Mouse (Mus musculus) frontal cortex, postnatal 36 days (tissue): ENCODE results near the gene Metap2.
A peak's percentile ranks its signal among the peaks of the same experiment; 100 is the strongest.

Source experiments
- DNase-seq, 2 experiments: peaks; one replicate each; pipeline ENCODE4 v3.0.0; 2022; ENCODE audit warnings: low spot score in 2 of 2

Gene Metap2

DNA sequence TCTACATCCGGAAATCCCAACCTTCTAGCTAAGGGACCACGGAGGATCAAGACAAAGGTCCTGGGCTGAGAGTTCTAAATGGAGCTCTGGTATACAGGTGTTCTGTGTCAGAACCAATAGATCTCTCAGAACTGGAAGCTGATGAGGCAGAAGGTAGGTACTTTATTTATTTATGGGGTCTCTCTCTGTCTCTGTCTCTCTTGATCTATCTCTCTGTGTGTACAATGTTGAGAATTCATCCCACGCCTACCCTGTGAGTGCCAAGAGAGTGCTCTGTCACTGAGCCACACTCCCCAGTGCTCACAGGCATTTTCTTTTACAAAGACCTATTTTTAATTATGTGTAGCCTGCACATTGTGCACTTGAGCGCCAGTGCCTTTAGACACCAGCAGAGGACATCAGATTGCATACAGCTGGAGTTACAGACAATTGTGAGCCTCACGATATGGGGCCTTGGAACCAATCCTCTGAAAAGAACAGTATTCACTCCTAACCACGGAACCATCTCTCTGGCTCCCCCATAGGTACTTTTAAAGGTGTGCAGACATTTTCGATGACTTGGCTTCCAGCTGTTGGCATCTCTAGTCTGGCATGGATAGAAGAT, at the start of gene Metap2:
TSS of gene Metap2 (minus strand) at position 51 of the 604 bp plus-strand sequence.
- no peak for DNase-seq

DNA sequence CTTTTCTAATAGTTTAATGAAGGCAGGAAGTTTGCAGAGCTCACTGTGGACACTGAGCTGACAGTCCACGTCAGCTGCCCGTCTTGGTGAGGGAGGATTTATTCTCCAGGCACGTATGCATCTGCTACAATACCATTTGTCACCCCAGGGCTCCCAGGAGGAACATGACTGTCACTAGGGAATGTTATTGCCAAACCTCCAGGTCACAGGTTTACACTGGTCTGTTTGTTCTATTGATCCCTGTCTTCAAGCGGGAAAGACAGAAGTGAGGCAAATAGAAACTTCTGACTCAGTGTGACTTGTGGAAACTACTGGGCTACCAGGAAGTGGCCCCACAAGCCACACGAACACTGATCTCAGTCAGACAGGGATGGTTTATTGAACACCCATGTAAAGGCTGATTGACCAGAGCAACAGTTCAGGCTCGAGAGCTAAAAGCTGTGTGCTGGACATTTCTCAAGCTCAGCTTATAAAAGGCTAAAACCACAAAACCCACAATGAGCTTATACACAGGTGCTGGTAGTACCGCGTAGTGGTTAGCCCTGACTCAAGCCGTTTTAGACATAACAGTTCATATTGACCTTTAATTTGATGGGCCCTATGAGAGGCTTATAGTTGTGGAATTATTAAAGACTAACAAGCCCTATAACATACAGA, 49.1 kb upstream of the Metap2 start:
- no peak for DNase-seq

DNA sequence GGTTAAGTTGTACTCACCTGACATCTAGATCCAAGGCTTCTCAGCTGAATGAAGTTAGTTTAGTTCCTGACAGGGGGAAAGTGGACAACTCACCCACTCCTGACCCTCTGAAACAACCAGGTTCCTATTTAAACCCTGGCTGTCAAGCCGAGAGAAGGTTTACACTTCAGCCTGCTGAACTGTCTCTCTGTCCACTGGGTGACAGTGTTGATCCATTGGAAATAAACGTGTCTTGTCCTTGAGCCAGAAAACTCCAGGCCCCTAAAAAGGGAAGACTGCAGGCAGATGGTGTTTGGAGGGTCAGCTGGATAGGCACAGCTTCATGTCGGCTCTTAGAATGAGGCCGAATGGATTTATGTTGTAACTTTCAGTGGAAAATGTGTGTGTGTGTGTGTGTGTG, 48.5 kb upstream of the Metap2 start:
- peak in 1 of 2 experiments; percentile 20 for DNase-seq

DNA sequence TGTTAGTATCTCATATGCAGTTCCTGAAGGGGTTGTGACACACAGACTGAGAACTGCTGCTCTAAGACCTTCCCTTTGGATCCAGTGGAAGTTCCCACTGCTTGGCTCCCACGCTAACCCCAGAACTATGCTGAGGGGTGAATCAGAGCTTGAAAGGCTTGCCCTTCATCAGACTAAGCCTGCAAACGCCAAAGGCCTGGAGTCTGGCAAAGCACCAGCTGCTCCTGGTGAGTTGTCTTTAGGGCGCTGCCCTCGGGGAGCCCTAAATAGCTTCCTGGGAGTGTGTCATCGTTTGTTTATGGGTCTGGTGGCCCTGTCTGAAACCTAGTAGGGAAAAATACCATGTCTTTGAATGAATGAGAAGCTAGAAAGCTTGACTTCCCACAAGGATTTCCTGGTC, 47.3 kb upstream of the Metap2 start:
- no peak for DNase-seq

DNA sequence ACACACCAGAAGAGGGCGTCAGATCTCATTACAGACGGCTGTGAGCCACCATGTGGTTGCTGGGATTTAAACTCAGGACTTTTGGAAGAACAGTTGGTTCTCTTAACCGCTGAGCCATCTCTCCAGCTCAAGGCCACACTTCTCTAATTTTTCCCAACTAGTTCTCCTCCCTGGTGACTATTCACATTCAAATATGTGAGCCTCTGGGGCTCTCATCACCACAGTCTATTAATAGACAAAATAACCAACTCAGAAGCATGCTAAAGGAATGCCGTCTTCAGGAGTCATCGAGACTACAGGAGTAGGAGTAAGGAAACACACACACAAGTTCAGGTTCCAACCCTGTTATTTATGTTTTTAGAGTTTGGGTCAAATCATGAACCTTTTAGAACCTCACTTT, 43.4 kb upstream of the Metap2 start:
- DNase-seq: no peak

DNA sequence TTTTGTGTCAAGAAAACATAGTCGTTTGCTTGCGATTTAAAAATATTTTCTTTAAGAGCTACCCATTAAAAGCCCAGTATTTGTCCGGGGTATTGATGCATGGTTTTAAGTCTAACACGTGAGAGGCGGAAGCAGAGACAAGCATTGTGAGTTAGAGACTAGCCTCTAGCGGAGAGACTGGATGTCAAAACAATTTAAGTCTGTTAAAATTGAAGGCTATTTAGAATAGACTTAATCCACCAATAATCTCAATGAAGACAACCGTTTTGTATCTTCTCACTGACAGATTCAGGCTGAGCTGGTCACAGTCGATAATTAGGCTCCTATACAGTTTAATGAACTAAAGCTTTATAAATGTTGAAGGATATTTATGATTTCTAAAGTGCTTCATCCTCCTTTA, 42.8 kb upstream of the Metap2 start:
- DNase-seq: no peak

DNA sequence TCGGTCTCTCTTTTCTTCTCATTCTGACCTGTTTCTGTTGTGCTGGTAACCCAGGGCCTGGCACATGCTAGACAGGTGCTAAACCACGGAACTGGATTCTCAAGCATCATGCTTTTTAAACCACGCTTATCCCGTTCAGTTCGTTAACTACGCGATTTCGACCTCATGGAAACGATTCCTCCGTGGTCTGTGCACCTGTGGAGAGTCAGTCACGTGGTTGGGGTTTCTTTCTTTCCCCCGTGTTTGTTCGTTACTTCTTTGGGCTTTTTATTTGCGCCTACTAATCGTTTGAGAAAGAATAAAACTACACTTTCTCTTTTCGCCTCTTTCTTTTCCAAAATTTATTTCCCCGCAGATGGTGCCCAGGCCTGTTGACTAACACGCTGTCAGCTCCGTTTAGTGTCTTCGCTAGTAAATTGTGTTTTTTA, 42.0 kb upstream of the Metap2 start:
- no peak for DNase-seq

DNA sequence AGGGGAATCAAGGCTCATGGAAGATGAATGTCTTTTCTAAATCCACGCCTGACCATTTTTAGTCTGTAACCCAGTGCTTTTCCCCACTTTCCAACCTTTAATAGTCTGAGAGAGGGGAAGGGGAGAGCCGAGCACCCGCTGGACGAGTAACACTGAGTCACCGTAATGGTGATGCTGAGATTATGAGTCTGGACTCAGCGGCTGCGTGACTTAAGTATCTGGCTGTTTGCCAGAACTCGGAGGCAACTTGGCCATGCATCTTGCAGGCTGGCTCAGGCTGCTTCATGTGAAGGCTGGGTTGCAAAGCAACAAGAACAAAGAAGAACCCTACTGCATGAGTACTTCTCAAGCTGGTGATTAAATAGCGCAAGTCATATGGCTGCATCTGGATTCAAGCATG, 37.1 kb upstream of the Metap2 start:
- no peak for DNase-seq

DNA sequence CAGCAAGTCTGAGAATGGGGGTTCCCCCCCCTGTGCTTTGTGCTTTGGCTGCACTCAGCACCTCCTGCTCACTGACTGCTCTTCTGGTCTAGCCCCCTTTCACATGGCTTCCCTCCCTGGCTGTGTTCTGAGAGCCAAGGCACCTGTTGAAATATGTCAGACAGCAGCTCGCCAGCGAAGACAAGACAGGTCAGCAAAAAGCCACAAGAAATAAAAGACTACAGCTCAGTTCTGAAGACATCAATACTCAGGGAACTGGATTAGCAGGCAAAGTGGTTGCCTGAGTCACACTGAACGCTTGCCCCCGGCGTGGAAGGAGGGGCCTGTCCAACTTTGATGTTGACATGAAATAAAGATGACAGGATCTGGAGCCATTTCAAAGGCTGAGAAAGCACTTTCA, 36.0 kb upstream of the Metap2 start:
- no peak for DNase-seq

DNA sequence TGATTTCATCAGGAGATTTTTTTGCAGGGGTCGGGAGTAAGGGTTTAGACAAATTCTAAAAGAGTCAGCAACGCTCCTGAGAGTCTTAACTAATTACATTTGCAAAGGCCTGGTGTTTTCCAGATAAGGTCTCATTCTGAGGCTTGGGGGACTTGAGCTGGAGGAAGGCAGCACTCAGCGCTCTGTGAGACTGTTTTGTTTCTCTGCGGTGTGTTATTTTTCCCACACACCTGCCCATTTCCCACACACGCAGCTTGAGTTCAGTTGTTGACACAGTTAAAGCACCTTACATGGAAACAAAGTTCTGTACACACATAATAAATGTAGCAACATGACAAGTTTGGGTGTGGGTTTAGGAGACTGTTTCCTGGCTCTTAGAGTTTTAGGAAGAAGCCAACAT, 35.1 kb upstream of the Metap2 start:
- DNase-seq: no peak

DNA sequence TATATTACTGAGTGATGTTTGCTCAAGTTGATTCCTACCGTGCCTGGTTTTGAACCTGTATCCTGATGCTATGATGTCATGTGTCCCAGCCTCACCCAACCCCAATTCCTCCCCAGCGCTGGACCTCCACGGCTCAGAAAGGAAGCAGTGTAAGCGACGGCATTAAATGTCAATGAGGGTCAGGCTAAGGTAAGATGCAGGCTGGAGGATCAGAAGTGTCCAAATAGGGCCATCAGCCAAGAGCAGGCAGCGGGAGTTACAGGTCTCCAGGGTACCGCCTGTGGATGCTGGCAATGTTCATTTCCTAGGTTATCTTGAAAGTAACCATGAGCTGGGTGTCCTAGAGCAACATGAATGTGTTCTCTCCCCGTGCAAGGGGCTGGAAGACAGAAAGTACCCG, 34.5 kb upstream of the Metap2 start:
- DNase-seq: no peak

DNA sequence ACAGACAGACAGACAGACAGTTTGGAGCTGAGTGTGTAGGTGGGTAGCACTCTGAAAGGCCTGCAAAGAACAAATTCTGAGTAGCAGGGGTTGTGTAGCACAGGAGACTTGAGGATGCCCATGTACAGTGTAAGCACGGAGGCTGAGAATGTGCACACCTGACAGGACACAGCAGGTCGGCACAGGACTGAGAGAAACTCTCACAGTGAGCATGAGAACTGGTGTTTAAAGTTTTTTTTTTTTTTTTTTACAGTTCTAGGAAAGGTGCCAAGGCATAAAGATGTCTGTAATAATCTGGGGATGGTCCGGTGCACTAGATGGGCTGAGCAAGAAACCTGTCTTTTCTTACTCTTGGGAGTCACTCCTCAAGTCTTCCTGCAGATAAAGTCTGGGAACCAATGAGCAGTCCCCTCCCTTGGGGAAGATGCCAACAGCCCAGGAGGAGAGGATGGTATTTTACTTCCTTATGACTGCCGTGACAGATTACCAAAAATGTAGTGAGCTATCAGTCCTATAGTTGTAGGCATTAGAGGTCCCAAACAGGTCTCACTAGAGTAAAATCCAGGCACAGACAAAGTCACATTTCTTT, 33.4 kb upstream of the Metap2 start:
- no peak for DNase-seq

DNA sequence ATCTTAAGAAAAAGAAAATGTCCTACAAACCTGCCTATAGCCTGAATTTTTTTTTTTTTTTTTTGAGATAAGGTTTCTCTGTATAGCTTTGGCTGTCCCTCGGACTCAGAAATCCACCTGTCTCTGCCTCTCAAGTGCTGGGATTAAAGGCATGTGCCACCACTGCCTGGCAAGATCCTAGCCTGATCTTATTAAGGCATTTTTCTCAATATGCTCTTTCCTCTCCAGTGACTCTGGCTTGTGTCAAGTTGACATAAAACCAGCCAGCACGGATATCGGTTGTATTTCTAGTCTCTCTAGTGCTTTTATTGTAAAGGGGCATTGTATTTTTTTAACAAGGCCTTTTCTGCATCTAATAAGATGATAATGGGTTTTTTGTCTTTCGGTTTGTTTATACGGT, 27.8 kb upstream of the Metap2 start:
- DNase-seq: no peak

DNA sequence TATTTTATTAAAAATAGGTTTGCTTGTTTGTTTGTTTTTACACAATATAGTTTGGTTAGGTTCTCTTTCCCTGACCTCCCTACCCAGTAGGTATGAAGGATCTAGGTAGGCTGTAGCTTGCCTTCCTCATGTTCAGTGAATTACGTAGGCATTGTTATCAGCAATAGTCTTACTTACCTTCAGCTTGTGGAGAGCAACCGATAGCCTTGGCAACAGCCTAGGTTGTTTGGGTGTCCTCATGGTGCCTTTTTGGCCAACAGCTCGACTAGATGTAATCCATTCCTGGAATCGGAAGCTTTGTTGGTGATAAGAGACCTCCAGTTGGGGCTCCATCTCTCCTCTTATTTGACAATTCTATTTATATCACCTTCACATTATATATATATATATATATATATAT, 24.3 kb upstream of the Metap2 start:
- no peak for DNase-seq

DNA sequence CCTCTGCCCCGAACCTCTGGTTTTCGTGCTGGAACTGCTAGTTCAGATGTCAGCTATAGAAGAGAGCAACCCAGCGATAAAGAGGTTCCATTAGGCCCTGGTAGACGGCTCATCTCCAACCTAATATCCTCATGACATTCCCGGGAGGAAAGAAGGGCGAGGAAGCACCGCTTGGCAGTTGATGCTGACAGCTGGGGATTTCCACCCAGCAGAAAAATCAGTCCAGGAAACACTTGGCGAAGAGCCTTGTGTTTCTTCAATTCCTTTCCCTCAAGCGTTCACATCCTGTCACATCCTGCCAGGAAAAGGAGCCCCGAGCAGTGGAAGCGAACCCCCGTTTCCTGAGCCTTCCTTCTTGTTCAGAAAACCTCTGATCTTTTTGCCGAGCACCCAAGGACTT, 22.3 kb upstream of the Metap2 start:
- peak in 1 of 2 experiments; percentile 10 for DNase-seq

DNA sequence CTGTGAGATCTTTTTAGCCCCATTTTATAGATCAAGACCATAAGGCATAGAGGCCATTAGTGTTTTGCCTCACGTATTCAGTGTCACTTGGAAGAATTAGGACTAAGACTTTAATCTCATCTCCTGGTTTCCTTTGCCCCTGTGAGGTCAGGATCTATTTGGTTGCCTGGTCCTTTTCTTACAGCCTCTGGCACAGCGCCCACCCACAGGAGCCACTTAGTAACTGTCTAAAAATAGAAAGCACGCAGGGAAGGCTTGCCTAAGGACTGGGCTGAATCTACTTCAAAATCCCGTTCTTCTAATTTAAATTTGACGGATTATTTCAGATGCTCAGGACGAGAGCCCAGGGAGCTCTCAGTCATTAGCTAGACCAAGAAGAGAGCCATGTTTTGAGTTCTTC, 21.8 kb upstream of the Metap2 start:
- no peak for DNase-seq

DNA sequence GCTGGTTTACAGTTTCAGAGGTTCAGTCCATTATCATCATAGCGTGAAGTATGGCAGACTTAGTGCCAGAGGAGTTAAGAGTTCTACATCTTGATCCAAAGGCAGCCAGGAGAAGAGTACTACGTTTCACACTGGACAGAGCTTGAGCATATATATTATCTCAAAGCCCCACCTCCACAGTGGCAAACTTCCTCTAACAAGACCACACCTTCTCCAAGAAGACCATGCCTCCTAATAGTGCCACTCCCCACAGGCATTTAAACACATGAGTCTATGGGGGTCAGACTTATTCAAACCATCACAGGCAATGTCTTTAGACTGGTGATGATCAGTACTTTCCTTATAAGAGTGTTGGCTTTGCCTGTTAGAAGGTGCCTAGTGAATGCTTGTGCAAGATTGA, 21.2 kb upstream of the Metap2 start:
- no peak for DNase-seq

DNA sequence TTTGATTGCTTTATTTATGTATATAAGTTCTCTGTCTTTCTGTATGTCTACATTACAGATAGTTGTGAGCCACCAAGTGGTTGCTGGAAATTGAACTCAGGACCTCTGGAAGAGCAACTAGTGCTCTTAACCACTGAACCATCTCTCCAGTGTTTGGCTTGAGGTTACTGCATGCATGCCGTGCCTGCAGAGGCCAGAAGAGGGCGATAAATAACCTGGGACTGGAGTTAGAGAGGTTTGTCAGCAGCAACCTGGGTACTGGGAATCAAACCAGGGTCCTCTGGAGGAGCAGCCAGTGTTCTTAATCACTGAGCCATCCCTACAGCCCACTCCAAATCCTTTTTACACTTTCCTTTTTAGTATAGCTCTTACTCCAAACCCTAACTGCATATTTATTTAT, 19.9 kb upstream of the Metap2 start:
- no peak for DNase-seq

DNA sequence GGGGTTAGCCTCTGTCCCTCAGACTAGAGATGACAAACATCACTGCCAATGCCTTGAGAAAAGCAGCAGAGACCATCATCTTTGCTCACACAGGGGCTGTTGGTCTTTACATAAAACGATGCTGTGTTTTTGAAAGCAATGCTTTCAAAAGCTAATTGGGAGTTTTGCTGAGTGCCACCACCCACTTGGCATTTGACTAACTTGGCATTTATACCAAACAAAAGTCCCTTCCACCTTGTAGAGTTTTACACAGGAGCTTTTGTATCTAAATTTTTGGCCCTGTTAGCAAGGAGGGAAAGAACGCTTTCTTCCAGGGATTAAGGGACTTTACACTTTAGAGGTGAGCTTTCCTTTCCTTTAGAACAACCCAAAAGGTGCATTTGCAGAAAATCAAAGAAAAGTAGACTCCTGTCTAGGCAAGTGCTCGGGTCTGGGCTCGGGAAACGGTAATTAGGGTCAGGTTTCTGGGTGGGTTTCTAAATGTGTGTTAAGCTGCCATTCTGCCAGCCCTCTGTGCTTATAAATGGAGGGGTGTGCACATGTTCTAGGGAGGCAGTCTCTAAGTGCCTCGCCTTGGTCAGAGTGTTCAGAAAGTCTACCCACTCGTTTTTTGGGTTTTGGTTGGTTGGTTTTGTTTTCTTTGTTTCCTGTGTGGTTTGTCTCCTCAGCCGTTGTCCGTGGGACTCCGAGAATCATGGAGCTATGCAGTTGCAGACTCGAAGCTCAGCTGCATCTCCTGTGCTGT, 18.8 kb upstream of the Metap2 start:
- no peak for DNase-seq

DNA sequence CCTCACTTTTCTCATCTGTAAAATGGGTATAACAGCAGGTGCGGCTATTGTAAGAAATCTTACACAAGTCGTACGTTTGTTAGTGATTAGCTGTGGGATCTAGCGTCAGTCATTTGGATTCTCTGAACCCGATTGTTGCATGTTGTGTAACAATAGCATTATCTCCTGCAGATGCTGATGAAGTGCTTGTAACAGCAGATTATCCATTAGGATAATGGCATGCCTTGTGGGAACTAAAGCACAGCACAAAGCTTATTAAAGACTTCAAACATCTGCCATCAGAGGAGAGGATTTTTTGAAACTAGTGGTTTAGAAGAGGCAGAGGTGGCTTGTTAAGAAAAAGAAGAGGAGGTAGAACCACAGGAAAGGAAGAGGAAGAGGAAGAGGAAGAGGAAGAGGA, 16.6 kb upstream of the Metap2 start:
- DNase-seq: no peak

DNA sequence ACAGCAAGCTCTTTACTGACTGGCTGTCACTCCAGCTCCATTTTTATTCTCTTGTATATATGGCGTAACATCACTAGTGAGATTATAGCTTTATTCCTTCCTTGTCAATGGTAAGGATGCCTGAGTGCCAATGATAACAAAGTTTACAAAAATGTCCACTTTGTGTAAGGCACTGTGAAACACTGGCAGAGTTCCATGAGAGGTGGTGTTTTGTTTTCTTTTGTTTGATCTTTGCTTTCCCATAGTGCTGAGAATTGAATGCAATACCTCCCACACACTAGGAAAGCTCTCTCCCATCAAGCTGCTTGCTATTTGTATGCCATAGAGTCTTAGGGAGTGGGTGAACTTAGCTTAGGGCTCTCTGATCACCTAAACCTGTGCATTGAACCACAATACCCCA, 16.0 kb upstream of the Metap2 start:
- no peak for DNase-seq

DNA sequence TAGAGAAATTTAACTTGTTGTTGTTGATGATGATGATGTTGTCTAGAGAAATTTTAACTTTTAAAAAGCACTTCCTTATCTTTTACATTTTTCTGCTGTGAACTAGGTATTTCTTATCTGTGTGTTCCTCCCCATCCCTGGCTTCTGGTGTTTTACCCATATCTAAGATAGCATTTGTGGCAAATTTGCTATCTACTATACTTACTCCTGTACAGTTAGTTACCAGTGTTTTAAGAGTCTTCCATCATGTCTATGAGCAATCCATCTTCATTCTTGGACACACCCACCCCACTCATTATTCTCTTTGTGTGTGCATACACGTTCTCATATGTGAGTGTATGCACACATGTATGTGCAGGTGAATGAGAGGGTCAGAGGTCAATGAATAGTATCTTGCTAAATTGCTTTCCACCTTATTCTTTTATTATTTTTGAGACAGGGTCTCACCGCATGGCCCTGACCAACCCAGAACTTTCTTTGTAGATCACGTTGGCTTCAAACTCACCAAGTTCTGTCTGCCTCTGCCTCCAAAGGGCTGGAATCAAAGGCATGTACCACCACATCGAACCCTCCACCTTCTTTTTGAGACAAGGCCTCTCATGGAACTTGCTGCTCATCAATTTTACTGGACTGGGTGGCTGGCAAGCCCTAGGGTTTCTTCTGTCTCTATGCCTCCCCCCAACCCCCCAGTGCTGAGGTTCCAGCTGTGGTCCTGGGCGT, 15.4 kb upstream of the Metap2 start:
- no peak for DNase-seq
